Mouse (Mus musculus) layer of hippocampus, adult 2 months (tissue): ENCODE measurements around the gene Map3k10. TPM values are rescaled to one million over a fixed set of nuclear protein-coding genes. Genes with fewer than 3 reads are reported as not detected.

Experiments
- DNase-seq, 2 experiments: peaks; one replicate each; pipeline ENCODE4 v3.0.0; 2022; ENCODE audit warnings: low spot score in 2 of 2
- H3K27ac ChIP-seq: fragments of 200-600 bp; 2 replicates; pipeline ENCODE4 v1.8.1; 2022
- H3K4me3 ChIP-seq: fragments of 200-600 bp; 2 replicates; pipeline ENCODE4 v1.8.1; 2022; ENCODE audit warnings: mild to moderate bottlenecking
- CTCF ChIP-seq: fragments of 200-600 bp; conservative IDR thresholded peaks from 2 replicates; pipeline ENCODE4 v1.8.1; 2022; ENCODE audit warnings: antibody characterized with exemption, mild to moderate bottlenecking, moderate library complexity
- total RNA-seq, 2 experiments: library from RNA; stranded (reverse); gene quantifications; 2 replicates each; pipeline ENCODE4 v1.2.3; 2021

Gene Map3k10
- total RNA-seq, 2 experiments from 2014 or later: 180 TPM

- peak overlapping the region; percentile 96 for H3K27ac ChIP-seq
- TF ChIP-seq CTCF: no peak
- DNase-seq: no peak
- H3K4me3 ChIP-seq: peak overlapping the region; percentile 86
Measured at GRCm38 (mm10) chr7:27674195-27674521, 240 bp downstream of the Map3k10 start.

- peak overlapping the region; percentile 86 for H3K4me3 ChIP-seq
- no peak for TF ChIP-seq CTCF
- no peak for DNase-seq
- H3K27ac ChIP-seq: peak overlapping the region; percentile 96
Measured at GRCm38 (mm10) chr7:27673575-27674131, 745 bp downstream of the Map3k10 start.

DNA sequence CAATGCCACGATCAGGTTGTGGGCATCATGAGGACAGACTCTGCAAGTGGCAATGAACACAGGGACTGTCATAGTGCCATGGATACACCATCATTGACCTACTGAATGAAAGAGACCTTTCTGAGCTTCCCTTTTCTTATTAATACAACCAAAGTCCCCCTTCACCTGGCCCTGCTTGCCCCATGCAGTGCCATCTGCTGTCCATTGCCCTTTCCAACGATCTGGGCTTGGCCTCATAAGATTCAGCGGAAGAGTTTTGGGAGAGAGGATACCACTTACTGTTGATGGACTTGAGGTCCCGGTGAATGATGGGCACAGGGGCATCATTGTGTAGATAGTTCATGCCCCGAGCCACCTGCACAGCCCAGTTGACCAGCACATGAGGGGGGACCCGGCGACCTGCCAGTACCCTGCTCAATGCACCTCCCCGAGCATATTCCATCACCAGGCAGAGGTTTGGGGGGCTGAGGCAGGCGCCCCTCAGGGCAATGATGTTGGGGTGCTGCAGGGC lies 1.3 kb downstream of the Map3k10 start:
- DNase-seq: no peak
- peak overlapping the region; percentile 96 for H3K27ac ChIP-seq
- no peak for TF ChIP-seq CTCF
- peak overlapping the region; percentile 86 for H3K4me3 ChIP-seq

DNA sequence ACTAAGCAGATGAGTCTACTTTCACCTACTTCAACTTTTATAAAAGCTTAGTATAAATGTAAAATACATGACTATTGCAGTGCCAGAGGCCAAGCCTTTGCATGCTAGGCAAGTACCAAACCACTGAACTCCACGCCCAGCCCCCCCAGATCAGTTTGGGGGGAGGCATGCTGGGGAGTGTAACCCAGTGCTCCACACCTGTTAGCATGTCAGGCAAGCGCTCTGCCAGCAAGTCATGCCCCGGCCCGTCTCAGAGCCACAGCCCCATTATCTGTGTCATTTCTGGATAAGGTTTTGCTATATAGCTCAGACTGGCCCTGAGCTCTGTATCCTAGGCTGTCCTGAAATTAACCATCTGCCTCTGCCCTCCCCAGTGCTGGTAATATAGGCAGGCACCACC lies 12.4 kb downstream of the Map3k10 start:
- DNase-seq: no peak
- Histone ChIP-seq H3K27ac (no peak overlapping the region), H3K4me3 (no peak overlapping the region)
- no peak for TF ChIP-seq CTCF

- Histone ChIP-seq H3K27ac (no peak overlapping the region), H3K4me3 (no peak overlapping the region)
- DNase-seq: peak in 1 of 2 experiments; percentile 30
- peak; percentile 55 for TF ChIP-seq CTCF
Measured at GRCm38 (mm10) chr7:27658712-27659663, 15.4 kb downstream of the Map3k10 start.

DNA sequence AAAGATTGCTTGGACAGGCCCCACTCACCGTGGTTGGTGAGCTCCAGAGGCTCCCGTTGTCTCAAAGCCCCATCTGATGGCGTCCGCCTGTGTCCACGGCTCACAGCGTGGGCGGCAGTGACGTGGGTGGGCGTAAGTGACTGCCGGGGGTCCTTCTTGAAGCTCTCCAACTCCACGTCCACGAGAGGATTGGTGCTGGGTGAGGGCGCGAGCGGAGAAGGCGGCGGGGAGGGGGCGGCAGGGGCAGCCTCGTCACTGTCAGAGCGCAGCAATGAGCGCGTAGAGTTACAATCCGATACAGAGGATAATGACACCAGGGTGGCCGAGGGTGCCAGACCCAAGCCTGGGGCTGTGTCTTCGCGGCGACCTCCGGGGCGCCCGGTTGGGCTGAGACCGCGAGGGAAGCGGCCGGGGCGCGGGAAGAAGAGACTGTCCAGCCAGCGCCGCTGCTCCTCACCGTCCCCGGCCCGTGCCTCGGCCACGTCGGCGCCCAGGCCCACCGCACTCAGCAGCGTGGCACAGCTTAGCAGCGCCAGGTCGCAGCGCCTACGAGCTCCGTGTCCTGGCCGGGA lies 16.5 kb downstream of the Map3k10 start:
- no peak for TF ChIP-seq CTCF
- no peak overlapping the region for H3K4me3 ChIP-seq
- H3K27ac ChIP-seq: no peak overlapping the region; the same call in 1 of the 2 replicates
- no peak for DNase-seq

- Histone ChIP-seq H3K4me3 (no peak overlapping the region), H3K27ac (no peak overlapping the region)
- TF ChIP-seq CTCF: no peak
- DNase-seq: no peak
Measured at GRCm38 (mm10) chr7:27656600-27656999, 17.8 kb downstream of the Map3k10 start.

DNA sequence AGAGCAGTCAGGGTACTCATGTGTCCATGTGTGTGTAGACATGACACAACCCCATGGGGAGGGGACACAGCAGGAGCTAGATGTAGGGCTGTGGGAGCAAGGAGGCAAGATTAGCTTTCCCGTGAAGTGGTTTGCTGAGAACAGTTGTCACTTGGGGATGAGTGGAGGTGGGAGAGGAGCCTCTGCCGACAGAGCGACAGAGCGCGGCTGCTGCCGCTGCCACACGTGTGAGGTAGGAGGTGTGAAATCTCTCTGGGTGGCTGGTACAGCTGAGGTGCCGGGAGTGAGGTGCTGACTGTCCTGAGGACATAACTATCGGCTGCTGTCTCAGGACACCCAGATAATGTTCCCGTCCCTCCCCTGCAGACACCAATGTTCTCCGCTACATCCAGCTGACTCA lies 18.9 kb downstream of the Map3k10 start:
- no peak for DNase-seq
- peak overlapping the region; percentile 23; the same call in 1 of the 2 replicates for H3K4me3 ChIP-seq

GRCm38 (mm10) chr7:27654607-27655276 lies 19.7 kb downstream of the Map3k10 start:
- TF ChIP-seq CTCF: peak; percentile 70
- Histone ChIP-seq H3K27ac (peak overlapping the region; percentile 96; the same call in 1 of the 2 replicates), H3K4me3 (peak overlapping the region; percentile 69)
- DNase-seq: peak in 1 of 2 experiments; percentile 64

More for the DNA sequence above, 18.9 kb downstream of the Map3k10 start:
- H3K27ac ChIP-seq: peak overlapping the region; percentile 96
- no peak for TF ChIP-seq CTCF

DNA sequence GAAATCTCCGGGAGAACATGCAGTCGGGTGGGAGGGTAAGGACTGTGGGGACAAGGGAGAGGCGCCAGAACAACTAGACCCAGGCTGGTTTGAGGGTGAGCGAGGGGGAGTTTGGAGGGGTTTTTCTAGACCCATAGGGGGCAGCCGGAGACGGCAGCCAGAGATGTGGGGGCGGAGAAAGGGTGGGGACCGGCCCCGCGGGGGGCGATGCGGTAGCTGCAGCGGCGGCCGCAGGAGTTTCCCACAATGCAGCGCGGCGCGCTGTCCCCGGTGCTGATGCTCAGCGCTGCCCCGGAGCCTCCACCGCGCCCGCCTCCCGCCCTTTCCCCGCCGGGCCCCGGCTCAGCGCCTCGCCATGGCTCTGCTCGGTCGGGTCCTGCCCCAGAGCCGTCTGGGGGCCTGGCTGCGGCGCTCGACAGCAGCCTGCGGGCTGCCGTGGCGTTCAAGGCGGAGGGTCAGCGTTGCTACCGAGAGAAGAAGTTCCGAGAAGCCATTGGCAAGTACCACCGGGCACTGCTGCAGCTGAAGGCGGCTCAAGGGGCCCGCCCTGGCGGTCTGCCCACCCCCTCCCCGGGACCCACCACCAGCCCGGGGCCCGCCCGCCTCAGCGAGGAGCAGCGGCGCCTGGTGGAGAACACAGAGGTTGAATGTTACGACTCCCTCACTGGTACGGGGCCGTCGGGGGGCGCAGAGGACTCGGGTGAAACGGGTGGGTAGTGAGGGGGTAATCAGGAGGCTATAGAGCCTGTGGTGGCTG lies 20.5 kb downstream of the Map3k10 start, which contains the start of gene Ttc9b:
TSS of gene Ttc9b (plus strand) at position 235 of the 757 bp plus-strand sequence.
- peak; percentile 65 to 69 for DNase-seq

GRCm38 (mm10) chr7:27650949-27651348 lies 23.4 kb downstream of the Map3k10 start:
- no peak overlapping the region for H3K4me3 ChIP-seq
- peak; percentile 92 for TF ChIP-seq CTCF
- no peak overlapping the region for H3K27ac ChIP-seq
- peak; percentile 76 to 78 for DNase-seq

More for the DNA sequence above, 20.5 kb downstream of the Map3k10 start, which contains the start of gene Ttc9b:
- Histone ChIP-seq H3K27ac (peak within 1 kb of the TSS; percentile 96), H3K4me3 (peak within 1 kb of the TSS; percentile 69)
- TF ChIP-seq CTCF: no peak; the same call in none of the 2 replicates

GRCm38 (mm10) chr7:27649723-27650122 lies 24.7 kb downstream of the Map3k10 start:
- no peak overlapping the region for H3K27ac ChIP-seq
- no peak overlapping the region for H3K4me3 ChIP-seq
- DNase-seq: no peak
- no peak for TF ChIP-seq CTCF
